Mouse (Mus musculus) cortical plate, adult 2 months (tissue): ENCODE data around the gene Rpl23.

ENCODE experiments used
- CTCF ChIP-seq: fragments of 200-500 bp; IDR thresholded peaks from 2 replicates; pipeline ENCODE4 v1.5.1; 2011; ENCODE audit warnings: mild to moderate bottlenecking, control low read depth, low read length; ENCODE audit not compliant: insufficient read depth; ENCODE audit errors: extremely low read depth
- POLR2A ChIP-seq: fragments of 200-500 bp; IDR thresholded peaks from 2 replicates; pipeline ENCODE4 v1.6.1; 2011; ENCODE audit warnings: mild to moderate bottlenecking, low read length, control low read depth; ENCODE audit not compliant: insufficient read depth; ENCODE audit errors: extremely low read depth

GRCm38 (mm10) chr11:97816916-97817315 is 34.7 kb upstream of the Rpl23 start:
- TF ChIP-seq CTCF, result no peak
- no peak for TF ChIP-seq POLR2A
